Mouse (Mus musculus): ENCODE data around the gene Psg28.

- TF ChIP-seq GATA1 (IDR thresholded peaks at IDR 0.05; ENCODE audit: low read length) (no peak), TAL1 (IDR thresholded peaks at IDR 0.05; ENCODE audit: low read length) (no peak)
Observed at GRCm38 (mm10) chr7:18402527-18403237, 29.2 kb downstream of the Psg28 start.

Measured in erythroblast, embryonic 14.5 days (primary cell).